Mouse (Mus musculus): ENCODE results near the gene Grm8.

Gene Grm8

DNA sequence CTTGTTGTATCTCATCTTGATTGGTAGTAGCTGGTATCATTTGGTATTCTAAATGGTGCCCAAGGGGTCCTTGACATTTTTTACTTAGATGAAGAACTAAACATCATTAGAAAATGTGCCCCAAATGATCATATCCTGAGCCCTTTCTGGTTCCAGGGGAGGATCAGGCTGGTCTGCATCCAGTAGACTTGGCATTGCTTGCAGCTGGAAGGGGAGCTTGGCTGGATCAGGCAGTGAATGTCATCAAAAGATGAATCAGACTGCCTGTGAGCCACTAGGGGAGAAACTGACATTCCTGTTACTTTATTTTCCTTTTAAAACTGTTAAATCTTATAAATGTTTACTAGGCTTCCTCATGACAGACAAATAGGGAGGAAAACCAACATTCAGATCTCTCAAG, 894.6 kb downstream of the Grm8 start:
- in situ Hi-C loops (cut with MboI, MseI): no loop called here

DNA sequence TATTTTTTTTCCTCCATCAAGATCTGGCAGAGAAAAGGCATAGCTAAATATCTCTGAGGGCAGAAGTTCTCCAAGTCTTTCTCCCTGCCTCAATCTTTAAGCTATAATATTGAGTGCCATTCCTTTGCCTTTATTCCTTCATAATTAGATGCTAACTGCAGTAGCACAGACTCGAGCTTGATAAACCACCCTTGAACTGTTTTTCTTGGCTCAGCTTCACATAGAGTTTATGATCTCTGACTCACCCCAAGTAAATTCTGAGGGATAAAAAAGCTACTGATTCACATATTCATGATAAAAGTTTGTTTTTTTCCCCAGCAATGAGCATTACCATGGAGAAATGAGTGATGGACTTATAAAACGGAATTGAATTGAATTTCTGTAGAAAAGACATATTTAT, 895.0 kb downstream of the Grm8 start:
- in situ Hi-C loops (cut with MboI, MseI): no loop called here
